Mouse (Mus musculus) spleen, embryonic (tissue): Measurements from ENCODE around the gene Por.

ENCODE experiments used
- CTCF ChIA-PET: fragments of 350-600 bp; sonication (Branson Sonifier 250); formaldehyde crosslinking; loops from one replicate; lab custom pipeline; 2022; lab: Charles Lee

The Por gene

DNA sequence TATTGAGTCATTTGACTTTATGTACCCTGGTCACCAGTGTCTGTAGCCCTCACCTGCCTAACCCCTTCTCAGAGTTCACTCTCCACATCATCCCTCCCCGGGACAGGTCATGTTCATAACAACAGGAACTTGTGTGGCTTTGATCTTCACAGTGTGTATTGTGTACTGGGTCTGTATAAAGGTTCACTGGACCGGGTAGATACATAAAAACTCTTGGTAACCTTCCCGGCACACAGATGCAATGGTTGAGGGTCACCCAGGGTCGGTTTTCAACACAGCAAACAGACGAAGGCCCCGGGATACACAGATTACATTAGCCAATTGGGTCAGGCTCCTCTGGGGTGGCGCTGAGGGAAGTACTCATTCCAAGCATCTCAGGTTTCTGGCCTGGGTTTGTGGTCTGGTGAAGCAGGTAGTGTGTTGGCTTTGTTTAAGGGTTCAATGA, 25.5 kb downstream of the Por start:
- CTCF ChIA-PET = no interaction called here

DNA sequence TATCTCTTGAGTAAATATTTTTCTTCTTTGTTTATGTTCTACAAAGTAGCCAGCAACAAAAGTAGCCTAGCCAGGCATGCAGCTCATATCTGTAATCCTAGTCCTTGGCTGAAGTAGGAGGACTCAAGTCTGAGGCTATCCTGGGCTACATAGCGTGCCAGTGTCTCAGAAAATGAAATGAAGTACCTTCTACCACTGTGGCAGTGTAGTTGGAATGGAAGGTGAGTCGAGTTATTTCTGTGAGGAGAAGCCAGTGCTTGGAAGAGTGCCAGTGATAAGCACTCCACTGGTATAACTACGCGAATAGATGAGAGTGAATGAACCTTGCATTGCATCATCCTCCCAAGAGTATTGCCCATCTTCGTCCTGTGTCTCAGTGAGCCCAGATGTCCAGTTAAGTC, 27.9 kb downstream of the Por start:
- CTCF ChIA-PET = no interaction called here

DNA sequence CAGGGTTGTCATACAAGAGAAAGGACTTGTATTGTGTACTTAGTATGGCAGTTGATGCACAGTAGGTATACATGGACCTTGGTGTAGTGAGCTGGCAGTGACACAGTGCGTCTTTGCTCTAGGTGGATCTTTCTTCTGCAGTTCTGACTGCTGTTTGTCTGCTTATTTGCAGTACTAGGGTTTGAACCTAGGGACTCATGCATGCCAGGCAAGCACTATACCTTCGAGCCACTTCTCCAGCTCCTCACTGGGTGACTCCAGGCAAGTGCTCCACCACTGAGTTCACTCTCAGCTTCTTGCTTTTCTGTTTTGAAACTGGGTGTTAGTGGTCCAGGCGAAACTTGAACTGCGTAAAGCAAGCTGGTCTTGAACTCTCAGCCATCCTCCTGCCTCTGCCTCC, 31.8 kb downstream of the Por start:
- CTCF ChIA-PET = interaction anchor here (0.6 to 0.8 kb wide), 2 partner anchors 59 to 104 kb away, joined by 3 to 7 read pairs; no protein-coding TSS in a partner anchor

- CTCF ChIA-PET = interaction anchor here (0.6 to 0.8 kb wide), 2 partner anchors 104 to 210 kb away, joined by 3 to 5 read pairs; no protein-coding TSS in a partner anchor
Measured at GRCm38 (mm10) chr5:135702190-135702589, 32.4 kb downstream of the Por start.

GRCm38 (mm10) chr5:135702682-135703192, 32.9 kb downstream of the Por start:
- CTCF ChIA-PET = interaction anchor here (0.6 kb wide), 2 partner anchors 210 to 333 kb away, joined by 3 to 5 read pairs; partner anchors contain the start of gene Nsun5

DNA sequence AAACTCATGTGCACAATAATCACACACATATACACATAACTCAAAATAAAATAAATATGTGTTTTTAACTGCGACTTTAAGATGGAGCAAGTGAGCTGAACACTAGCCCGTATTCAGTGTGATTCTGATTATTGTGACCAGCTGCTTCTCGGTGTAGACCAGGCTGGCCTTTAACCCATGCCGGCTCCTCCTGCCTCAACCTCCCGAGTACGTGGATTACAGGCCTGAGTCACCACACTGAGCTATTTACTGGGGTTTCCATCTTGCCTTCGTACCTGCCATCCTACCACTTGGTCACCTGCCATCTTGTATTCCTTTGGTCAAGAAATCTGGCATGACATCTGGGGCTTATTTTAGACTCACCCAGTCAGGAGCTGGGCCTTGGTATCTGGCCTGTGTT, 33.6 kb downstream of the Por start:
- CTCF ChIA-PET = interaction anchor here (1.0 kb wide), 2 partner anchors 9 to 20 kb away, joined by 3 read pairs; no protein-coding TSS in a partner anchor

DNA sequence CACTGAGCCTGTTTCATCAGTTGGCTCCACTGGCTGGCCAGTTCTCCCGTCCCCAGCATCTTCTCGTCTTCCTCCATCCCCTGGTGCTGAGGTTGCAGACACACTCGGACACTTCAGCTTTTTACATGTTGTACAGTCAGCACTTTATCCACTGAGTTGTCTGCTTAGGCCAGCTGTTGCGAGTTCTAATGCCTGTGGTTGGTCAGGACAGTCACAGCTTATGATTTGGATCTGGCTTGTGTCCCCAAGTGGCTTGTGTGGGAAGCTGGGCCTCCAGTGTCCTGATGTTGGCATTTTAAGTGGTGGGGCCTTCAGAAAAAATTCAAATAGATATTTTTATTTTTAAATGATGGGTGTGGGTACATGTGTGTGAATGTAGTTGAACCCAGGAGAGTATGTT, 35.5 kb downstream of the Por start:
- CTCF ChIA-PET = no interaction called here

GRCm38 (mm10) chr5:135707039-135707438, 37.2 kb downstream of the Por start:
- CTCF ChIA-PET = no interaction called here

DNA sequence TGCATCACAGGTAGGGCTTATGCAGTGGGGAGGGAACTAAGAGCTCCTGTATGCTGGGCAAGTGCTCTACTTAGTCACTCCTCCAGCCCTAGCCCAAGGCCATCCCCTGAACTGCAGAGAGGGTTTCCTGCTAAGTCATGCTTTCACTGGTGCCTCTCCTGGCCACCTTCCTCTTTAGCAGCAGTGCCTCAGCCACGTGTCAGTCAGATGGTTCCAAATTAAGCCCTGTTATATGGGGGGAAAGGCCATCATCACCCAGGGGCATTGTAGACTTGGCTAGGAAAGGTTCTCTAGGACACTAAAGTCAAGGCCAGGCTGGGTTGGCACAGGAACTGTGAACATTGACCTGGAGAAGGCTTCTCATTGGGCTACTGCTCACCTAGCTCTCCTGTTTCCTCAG, 38.0 kb downstream of the Por start:
- CTCF ChIA-PET = interaction anchor here (0.7 kb wide), 1 partner anchor 49 kb away, joined by 3 read pairs; no protein-coding TSS in a partner anchor

DNA sequence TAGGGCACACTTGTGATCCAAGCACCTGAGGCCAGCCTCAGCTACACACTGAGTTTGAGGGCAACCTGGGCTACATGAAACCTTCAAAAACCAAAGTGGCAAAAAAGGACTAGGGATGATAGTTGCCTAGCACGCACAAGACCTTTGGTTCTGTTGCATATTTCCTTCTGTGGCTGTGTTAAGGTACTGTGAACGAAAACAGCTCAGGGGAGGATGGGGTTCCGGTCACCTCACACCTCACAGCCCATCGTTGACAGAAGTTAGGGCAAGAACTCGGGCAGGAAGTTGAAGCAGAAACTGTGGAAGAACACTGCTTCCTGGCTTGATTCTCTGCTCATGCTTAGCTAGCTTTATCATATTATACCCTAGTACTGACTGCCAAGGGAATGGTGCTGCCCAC, 39.9 kb downstream of the Por start:
- CTCF ChIA-PET = no interaction called here

DNA sequence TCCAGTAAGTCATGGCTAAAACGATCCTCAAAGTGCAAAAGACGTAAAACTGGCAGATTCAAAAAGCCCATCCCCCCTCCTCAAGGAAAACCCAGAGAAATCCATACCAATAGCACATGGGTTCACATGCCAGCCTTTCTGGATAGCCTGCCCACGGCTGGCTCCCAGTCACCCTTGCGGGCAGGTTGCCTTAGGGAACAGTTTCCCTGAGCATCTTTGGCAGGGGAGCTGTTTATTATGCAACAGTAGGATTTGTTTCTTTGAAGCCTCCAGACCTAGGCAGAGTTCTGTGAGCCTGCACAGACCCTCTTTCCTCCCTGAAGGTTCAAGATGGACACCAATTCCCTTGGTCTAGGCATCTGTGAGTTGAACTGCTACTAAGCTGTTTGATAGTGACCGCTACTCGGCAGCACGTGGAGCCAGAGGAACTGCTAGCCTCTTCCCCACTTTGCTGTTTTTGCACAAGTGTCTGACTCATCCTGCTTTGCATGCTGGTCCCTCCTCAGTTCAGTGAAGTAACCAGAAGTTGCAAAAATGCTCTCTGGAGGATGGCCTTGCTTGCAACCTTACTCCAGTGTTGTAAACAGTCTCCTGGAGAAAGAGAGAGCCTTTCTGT, 40.9 kb downstream of the Por start:
- CTCF ChIA-PET = no interaction called here

DNA sequence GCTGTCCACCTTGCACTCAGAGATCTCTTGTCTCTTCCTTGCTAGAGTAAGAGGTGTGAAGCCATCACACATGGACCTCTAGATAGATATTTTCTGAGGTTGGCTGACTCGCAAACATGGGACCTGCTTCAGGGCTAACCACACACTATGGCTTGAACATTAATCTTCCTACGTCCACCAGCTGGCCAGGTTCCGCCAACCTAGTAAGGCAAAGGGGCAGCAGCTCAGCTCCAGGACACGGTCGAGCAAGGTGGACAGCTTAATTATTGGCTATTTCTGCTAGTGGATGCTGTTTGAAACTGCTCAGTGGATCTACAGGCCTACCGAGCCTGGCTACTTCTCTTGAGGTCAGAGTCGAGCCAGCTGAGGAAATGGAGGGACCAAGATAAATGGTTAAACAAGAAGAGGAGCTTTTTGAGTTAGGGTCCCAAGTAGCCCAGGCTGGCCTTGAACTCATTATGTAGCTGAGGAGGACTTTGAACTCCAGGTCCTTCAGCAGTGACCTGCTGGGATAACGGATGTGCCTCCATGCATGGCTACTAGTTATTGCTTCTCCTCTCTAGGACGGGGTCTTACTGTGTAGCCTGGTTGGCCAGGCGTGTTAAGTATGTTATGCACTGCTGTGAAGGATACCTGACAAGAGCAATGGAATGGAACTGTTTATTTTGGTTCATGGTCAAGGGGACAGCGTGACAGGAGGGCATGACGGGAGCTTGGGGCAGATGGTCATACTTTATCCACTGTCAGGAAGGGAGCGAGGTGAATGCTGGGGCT, 41.9 kb downstream of the Por start:
- CTCF ChIA-PET = interaction anchor here (1.7 kb wide), 1 partner anchor 8 kb away, joined by 3 read pairs; no protein-coding TSS in a partner anchor

GRCm38 (mm10) chr5:135712803-135713202, 43.0 kb downstream of the Por start:
- CTCF ChIA-PET = interaction anchor here (1.7 kb wide), 1 partner anchor 9 kb away, joined by 3 read pairs; no protein-coding TSS in a partner anchor

DNA sequence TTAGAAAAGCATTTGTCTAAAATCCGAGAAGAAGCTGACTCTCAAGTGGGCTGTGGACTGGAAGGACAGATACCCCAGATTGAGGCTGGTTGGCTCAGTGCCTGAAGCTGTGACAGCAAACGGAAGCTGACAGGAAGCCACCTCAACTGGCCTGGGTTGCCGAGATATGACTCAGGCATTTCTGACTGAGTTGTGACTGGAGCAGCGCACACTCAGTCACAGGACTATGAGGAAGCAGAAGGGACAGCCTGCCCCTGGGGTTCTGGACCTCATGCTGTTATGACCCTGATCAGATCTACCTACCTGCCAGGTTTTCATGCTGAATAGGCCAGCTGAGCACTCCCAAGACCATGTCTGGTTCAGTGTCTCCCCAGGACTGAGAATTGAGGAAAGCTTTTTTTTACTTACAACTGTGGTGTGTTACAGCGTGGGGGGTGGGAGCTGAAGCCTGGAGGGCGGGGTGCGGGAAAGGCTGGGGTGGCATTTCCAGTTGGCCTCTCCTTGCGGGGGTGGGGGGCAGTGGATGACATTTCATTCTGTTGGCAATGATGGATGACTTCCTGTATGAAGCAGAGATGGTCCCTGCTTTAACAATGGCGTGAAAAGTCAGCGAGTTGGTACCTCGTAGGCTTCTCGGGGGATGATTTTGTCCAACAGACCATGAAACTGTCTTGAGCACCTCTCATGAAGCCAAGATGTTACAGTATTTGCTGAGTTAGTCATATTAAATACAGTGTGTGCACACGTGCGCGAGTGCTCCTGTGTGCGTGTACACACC, 43.8 kb downstream of the Por start:
- CTCF ChIA-PET = interaction anchor here (0.6 to 1.7 kb wide), 2 partner anchors 10 to 255 kb away, joined by 3 to 5 read pairs; no protein-coding TSS in a partner anchor

- CTCF ChIA-PET = no interaction called here
Measured at GRCm38 (mm10) chr5:135715624-135716023, 45.8 kb downstream of the Por start.

DNA sequence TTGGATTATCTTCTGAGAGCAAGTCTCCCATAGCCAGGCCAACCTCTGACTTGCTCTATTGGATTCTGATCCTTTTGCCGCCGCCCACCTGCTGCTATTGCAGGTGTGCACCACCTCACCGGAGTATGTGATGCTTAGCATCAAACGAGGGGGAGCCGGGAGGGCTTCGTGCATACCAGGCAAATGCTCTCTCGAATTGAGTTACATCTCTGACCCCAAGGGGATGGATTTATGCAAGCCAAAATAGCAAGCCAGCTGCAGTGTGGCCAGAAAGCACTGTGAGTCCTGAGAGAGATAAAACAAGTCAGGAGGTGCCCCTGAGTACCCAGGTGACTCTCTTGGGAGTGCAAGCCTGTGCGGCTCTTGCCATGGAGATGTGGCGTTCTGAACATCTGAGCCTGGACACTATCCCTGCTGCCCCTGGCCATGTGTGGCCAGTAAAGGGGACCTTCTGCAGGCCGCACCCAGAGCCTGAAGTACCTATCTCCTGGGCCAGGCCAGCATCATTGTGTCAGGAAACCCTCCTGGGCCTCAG, 49.8 kb downstream of the Por start:
- CTCF ChIA-PET = no interaction called here

GRCm38 (mm10) chr5:135720121-135720520, 50.3 kb downstream of the Por start:
- CTCF ChIA-PET = interaction anchor here (0.6 kb wide), 1 partner anchor 22 kb away, joined by 5 read pairs; no protein-coding TSS in a partner anchor

DNA sequence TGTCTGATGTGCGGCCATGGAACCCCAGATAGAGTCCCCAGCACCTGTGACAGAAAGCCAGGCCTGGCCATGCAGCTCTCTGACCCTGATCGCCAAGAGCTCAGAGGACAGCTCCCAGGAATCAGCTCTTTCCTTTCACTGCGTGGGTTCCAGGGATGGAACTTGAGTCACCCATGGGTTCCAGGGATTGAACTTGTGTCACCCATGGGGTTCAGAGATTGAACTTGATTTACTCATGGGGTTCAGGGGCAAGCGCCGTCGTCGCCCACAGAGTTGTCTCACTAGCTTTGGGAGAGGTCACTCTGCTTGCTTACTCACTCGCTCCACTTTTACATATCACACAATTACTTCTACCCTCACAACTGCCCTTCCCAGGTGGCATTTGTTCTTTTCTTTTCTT, 51.2 kb downstream of the Por start:
- CTCF ChIA-PET = interaction anchor here (0.6 to 0.7 kb wide), 3 partner anchors 15 to 1240 kb away, joined by 3 to 7 read pairs (median 4); no protein-coding TSS in a partner anchor

DNA sequence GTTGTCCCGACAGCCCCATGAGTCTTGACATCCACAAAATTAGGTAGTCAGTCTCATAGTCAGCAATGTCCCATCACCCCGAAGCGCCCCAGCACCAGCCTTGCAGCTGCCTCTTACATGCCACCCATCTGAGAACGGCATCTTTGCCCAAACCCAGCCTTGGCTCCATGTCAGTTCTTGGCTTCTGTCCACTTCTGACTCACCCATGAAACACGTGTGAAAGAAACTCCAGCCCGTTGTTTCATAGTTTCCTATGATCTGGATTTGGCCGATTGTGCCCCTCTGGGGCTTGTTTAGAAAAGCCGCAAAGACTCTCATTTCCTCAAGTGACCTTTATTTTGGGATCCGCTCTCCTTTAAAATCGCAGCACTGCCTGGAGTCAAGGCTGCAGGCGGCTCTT, 52.3 kb downstream of the Por start:
- CTCF ChIA-PET = no interaction called here

- CTCF ChIA-PET = no interaction called here
Measured at GRCm38 (mm10) chr5:135723165-135723751, 53.4 kb downstream of the Por start.
